Comparison of ENCODE assay signal across 21 mouse cellular contexts in the genomic region with DNA sequence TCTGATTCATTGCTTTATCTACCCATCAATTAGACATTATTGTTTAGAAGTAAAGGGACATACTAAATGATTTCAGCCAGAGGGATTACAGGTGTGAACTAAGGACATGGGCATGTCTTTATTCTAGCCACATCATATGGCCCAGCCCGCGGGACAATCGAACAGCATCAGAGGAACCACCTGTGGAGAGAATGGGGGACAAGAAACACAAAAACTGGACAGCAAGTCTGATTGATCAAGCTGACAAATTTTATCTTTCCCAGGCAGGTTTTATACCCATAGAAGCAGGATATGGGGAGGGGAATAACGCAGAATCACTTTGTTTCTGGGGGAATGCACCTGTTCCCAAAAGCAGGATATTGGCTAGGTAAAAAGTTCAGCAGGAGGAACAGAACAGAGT.
DNase-seq lines count a peak whose midpoint lies in the region; ATAC-seq and TF ChIP-seq lines count a peak whose summit lies in the region.
"Had no signal": no experiment of that assay in that cellular context is flagged by ENCODE, and none has a peak within 500 bp of the region (broad histone marks: within the 10 kb centered on the region; RNA-seq: fewer than 3 reads in every experiment).

No protein-coding gene starts in this region.

- no peak overlapping the region for H3K27ac ChIP-seq in forebrain, postnatal 0 days (ENCODE audit: low read depth, low read length)
- no peak overlapping the region for H3K27ac ChIP-seq in forebrain, embryonic 15.5 days (replicated peaks)
- H3K27ac ChIP-seq: heart, embryonic 15.5 days; layer of hippocampus, adult 2 months; limb, embryonic 10.5 days; liver, embryonic 12.5 days; neural tube, embryonic 13.5 days had no signal

- no peaks in the 10 kb centered on the region for H3K4me1 ChIP-seq in forebrain, postnatal 0 days (ENCODE audit: insufficient read depth)
- H3K4me1 ChIP-seq in forebrain, embryonic 15.5 days, result no peaks in the 10 kb centered on the region
- H3K4me1 ChIP-seq: heart, embryonic 15.5 days; limb, embryonic 10.5 days; liver, embryonic 12.5 days; neural tube, embryonic 13.5 days had no signal

- TF ChIP-seq CTCF in forebrain, postnatal 0 days (IDR thresholded peaks at IDR 0.05; ENCODE audit: low read depth), result no peak

- H3K4me3 ChIP-seq in forebrain, postnatal 0 days (ENCODE audit: low read depth, low read length), result no peak overlapping the region
- H3K4me3 ChIP-seq in forebrain, embryonic 15.5 days, result no peak overlapping the region
- H3K4me3 ChIP-seq: erythroblast, embryonic 14.5 days; heart, embryonic 15.5 days; layer of hippocampus, adult 2 months; limb, embryonic 10.5 days; liver, embryonic 12.5 days; neural tube, embryonic 13.5 days had no signal

- ATAC-seq in forebrain, postnatal 0 days, result no peak
- no peak for ATAC-seq in forebrain, embryonic 15.5 days (replicated peaks)
- no peak for ATAC-seq in frontal cortex, adult (ENCODE audit: low TSS enrichment)
- ATAC-seq: liver, embryonic 12.5 days had no signal

- no peaks in the 10 kb centered on the region for H3K36me3 ChIP-seq in forebrain, postnatal 0 days (ENCODE audit: insufficient read depth)
- H3K36me3 ChIP-seq in forebrain, embryonic 15.5 days, result no peaks in the 10 kb centered on the region
- H3K36me3 ChIP-seq: heart, embryonic 15.5 days; limb, embryonic 10.5 days; liver, embryonic 12.5 days; neural tube, embryonic 13.5 days had no signal

- 93% methylated on average over 4 of the region's 4 CpGs for WGBS in forebrain, postnatal 0 days
- WGBS in forebrain, embryonic 15.5 days, result 91% methylated on average over 4 of the region's 4 CpGs

- H3K4me2 ChIP-seq in forebrain, postnatal 0 days (ENCODE audit: low read depth), result no peak overlapping the region
- no peak overlapping the region for H3K4me2 ChIP-seq in forebrain, embryonic 15.5 days (replicated peaks)
- H3K4me2 ChIP-seq: heart, embryonic 15.5 days; liver, embryonic 12.5 days; neural tube, embryonic 13.5 days had no signal

- H3K27me3 ChIP-seq in forebrain, postnatal 0 days (ENCODE audit: insufficient read depth, low read length), result no peaks in the 10 kb centered on the region
- no peaks in the 10 kb centered on the region for H3K27me3 ChIP-seq in forebrain, embryonic 15.5 days
- H3K27me3 ChIP-seq: heart, embryonic 15.5 days; liver, embryonic 12.5 days; neural tube, embryonic 13.5 days had no signal

- no peaks in the 10 kb centered on the region for H3K9me3 ChIP-seq in forebrain, postnatal 0 days (ENCODE audit: low read length)
- peaks cover 4% of the 10 kb centered on the region; the same call in 1 of the 2 replicates for H3K9me3 ChIP-seq in forebrain, embryonic 15.5 days
- H3K9me3 ChIP-seq: heart, embryonic 15.5 days; limb, embryonic 10.5 days; liver, embryonic 12.5 days; neural tube, embryonic 13.5 days had no signal

- no peak overlapping the region for H3K9ac ChIP-seq in forebrain, postnatal 0 days
- H3K9ac ChIP-seq in forebrain, embryonic 15.5 days (replicated peaks), result no peak overlapping the region
- H3K9ac ChIP-seq: heart, embryonic 15.5 days; liver, embryonic 12.5 days; neural tube, embryonic 13.5 days had no signal

- DNase-seq in forebrain, postnatal 0 days, result peak; percentile 16
- peak; percentile 50 for DNase-seq in A20 (ENCODE audit: low read depth, low spot score)
- peak; percentile 5 for DNase-seq in NIH3T3 (ENCODE audit: low read depth)
- DNase-seq in mesoderm, embryonic 11.5 days (ENCODE audit: low read depth, low spot score), result peak; percentile 23
- DNase-seq in neural tube, embryonic 10.5 days (ENCODE audit: extremely low spot score, low spot score), result no peak
- DNase-seq in ovary, adult 18-20 months (ENCODE audit: low spot score), result no peak
- DNase-seq: cerebellum, adult 9-11 months; gastrocnemius, postnatal 10 days; heart, adult 18-20 months; kidney, adult 11 months; kidney, postnatal 10 days; right cerebral cortex, adult 18-20 months; thymus, postnatal 36 days had no signal

Comparison
In these comparisons a context has a peak if more than half of its experiments do, and no peak if none do; other contexts are left out.
1. DNase-seq: peak in forebrain, postnatal 0 days (single experiment), A20 (single experiment), NIH3T3 (single experiment) and mesoderm, embryonic 11.5 days (single experiment); none in neural tube, embryonic 10.5 days (single experiment) and ovary, adult 18-20 months (single experiment).